Mouse (Mus musculus) stomach, embryonic 14.5 days (tissue): ENCODE results near the gene Ddc. TPM values are rescaled to one million over a fixed set of nuclear protein-coding genes. Genes with fewer than 3 reads are reported as not detected.

Experiments
- ATAC-seq: fragments of 200-750 bp; cut with Nextera tagmentation; 2 replicates; pipeline ENCODE4 v1.8.0; 2017; ENCODE audit warnings: low read depth, moderate TSS enrichment; ENCODE audit not compliant: insufficient number of reproducible peaks, insufficient read depth, low FRiP score
- H3K27ac ChIP-seq: fragments of 300-500 bp; sonication (generic); 2 replicates; pipeline ENCODE4 v1.5.1; 2014; ENCODE audit warnings: mild to moderate bottlenecking, low read length, moderate library complexity, mixed read lengths
- H3K27me3 ChIP-seq: fragments of 300-500 bp; sonication (generic); 2 replicates; pipeline ENCODE4 v1.6.1; 2014; ENCODE audit warnings: low read length, control low read depth, mixed read lengths; ENCODE audit not compliant: control insufficient read depth, insufficient read depth
- H3K36me3 ChIP-seq: fragments of 300-500 bp; sonication (generic); 2 replicates; pipeline ENCODE4 v1.6.1; 2014; ENCODE audit warnings: mild to moderate bottlenecking, control low read depth, low read length, moderate library complexity, mixed read lengths; ENCODE audit not compliant: control insufficient read depth, insufficient read depth
- H3K4me1 ChIP-seq: fragments of 300-500 bp; sonication (generic); 2 replicates; pipeline ENCODE4 v1.6.1; 2014; ENCODE audit warnings: low read length, control low read depth, mixed read lengths; ENCODE audit not compliant: control insufficient read depth, insufficient read depth
- H3K4me2 ChIP-seq: fragments of 300-500 bp; sonication (generic); replicated peaks from 2 replicates; pipeline ENCODE4 v1.6.1; 2014; ENCODE audit warnings: low read depth, low read length, control low read depth
- H3K4me3 ChIP-seq: fragments of 300-500 bp; sonication (generic); 2 replicates; pipeline ENCODE4 v1.5.1; 2014; ENCODE audit warnings: low read depth, low read length, control low read depth
- H3K9ac ChIP-seq: fragments of 300-500 bp; sonication (generic); replicated peaks from 2 replicates; pipeline ENCODE4 v1.6.1; 2014; ENCODE audit warnings: low read depth, mild to moderate bottlenecking, control low read depth, low read length, moderate library complexity, mixed read lengths
- H3K9me3 ChIP-seq: fragments of 300-500 bp; sonication (generic); 2 replicates; pipeline ENCODE4 v1.6.1; 2016; ENCODE audit warnings: low read depth, low read length, control low read depth; ENCODE audit not compliant: control insufficient read depth
- WGBS: fragments of 180-500 bp; shearing (Covaris S2); extraction: QIAGEN DNeasy Blood & Tissue Kit; methylation state at CpG from one replicate; pipeline ENCODE4 v1.1.7; 2014; 5-methylcytosine and 5-hydroxymethylcytosine counted together
- polyA plus RNA-seq: library from polyadenylated mRNA; unstranded; fragments of >200 nt; fragmentation: Nextera tagmentation; extraction: Ambion mirVana; gene quantifications from 2 replicates; pipeline ENCODE4 v1.2.1, GENCODE M21; 2014

The Ddc gene
- polyA plus RNA-seq, 1 experiment from 2014 or later, result 36.7 TPM

DNA sequence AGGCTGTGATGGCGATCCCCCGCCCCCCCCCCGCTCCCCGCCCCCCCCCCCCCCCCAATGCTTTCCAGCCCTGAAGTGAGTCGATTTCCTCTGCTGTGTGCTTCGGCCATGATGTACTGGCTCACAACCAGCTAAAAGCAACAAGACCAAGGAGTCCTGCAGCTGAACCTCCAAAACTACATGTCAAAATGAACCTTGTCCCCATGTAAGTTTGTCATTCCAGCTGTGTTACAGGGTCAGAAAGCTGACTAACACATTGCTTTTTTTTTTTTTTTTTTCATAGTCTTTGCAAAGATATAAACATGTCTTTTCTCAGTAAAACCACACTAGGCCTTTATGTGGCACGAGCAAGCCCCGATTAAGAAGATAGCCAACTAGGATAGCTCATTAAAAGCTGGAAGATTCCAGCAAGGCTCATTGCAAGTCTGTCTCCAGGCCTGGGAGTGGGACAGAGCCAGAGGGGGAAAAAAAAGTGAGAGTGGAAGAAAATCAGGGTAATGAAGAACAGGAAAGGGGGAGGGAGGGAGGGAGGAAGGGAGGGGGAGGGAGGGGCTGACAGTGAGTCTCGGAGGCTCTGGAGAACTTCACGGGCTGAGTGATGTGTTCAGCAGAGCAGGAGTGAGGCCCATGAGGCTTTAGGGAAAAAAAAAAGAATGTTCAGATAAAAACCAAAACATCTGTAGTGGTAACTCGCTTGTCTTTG is 19.5 kb downstream of the Ddc start:
- Histone ChIP-seq H3K27ac (peak overlapping the region; percentile 96), H3K9me3 (no peaks in the 10 kb centered on the region), H3K4me3 (no peak overlapping the region), H3K36me3 (no peaks in the 10 kb centered on the region), H3K4me1 (peaks cover 30% of the 10 kb centered on the region), H3K27me3 (no peaks in the 10 kb centered on the region), H3K9ac (no peak overlapping the region), H3K4me2 (no peak overlapping the region)
- WGBS, result 9% methylated on average over 11 of the region's 11 CpGs
- peak; percentile 68 for ATAC-seq

DNA sequence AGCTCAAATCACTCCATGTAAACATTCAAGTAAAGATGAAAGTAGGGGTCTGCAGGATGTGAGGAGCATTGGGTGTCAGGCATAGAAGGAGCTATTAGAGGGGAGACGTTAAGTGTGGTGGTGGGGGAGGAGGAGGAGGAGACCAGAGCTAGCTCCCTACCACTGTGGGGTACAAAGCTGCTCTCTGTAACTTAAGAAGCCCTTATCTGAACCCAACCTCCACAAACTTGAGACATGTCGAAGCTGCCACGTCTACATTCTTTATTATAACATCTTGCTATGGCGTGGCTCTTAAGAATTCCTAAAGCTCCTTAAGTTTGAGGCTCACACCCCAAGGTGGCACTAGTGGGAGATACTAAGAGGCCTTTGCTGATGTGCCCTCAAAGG is 20.1 kb downstream of the Ddc start:
- 17% methylated on average over 4 of the region's 4 CpGs for whole genome bisulfite sequencing
- no peaks in the 10 kb centered on the region for H3K9me3 ChIP-seq
- H3K4me2 ChIP-seq, result no peak overlapping the region
- no peaks in the 10 kb centered on the region for H3K27me3 ChIP-seq
- peaks cover 35% of the 10 kb centered on the region for H3K4me1 ChIP-seq
- no peak overlapping the region for H3K9ac ChIP-seq
- H3K27ac ChIP-seq, result peak overlapping the region; percentile 96
- no peak overlapping the region for H3K4me3 ChIP-seq
- peak; percentile 54; the same call in 1 of the 2 replicates for ATAC-seq
- H3K36me3 ChIP-seq, result no peaks in the 10 kb centered on the region

DNA sequence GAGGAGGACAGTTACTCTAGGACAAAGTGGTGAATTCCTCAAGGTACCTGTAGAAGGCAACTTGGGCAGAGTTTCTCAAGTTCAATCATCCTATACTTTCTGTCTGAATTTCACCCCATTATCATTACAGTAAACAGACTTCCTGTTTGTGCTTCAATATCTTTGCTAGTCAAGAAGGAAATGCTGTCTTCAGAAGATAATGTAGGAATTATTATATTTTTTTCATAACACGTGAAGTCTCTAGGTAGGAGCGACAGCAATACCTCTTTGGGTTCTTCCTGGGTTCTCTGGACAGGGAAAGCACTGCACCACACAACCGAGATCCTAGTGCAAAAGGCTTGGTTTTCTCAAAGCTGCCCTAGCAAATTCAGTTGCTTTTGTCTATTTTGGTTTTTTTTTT is 21.6 kb downstream of the Ddc start:
- peaks cover 44% of the 10 kb centered on the region for H3K4me1 ChIP-seq
- no peaks in the 10 kb centered on the region for H3K9me3 ChIP-seq
- H3K27ac ChIP-seq, result no peak overlapping the region; the same call in 1 of the 2 replicates
- no peaks in the 10 kb centered on the region for H3K36me3 ChIP-seq
- ATAC-seq, result no peak
- 85% methylated on average over 3 of the region's 3 CpGs for WGBS
- H3K4me3 ChIP-seq, result no peak overlapping the region
- H3K27me3 ChIP-seq, result no peaks in the 10 kb centered on the region
- no peak overlapping the region for H3K9ac ChIP-seq
- H3K4me2 ChIP-seq, result no peak overlapping the region

DNA sequence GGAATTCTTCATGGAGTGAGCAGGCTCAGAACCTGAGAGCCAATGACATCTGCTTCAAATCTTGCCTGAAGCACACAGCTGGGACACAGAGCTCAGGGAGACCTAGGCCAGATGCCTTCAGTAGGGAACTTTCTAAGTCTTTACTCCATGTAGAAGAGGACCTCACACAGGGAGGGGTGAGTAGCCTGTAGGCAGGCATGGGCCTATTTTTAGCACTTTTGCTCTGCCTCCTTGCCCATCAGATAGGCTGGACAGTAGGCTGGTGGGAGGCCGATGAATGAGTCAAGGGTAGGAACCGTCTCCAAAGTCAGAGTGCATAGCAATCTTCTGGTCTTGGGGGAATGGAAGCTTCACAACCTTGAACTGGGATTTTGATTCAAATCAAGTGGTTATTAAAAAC is 22.7 kb downstream of the Ddc start:
- Histone ChIP-seq H3K4me3 (no peak overlapping the region), H3K4me1 (peaks cover 43% of the 10 kb centered on the region), H3K27ac (no peak overlapping the region), H3K4me2 (no peak overlapping the region), H3K36me3 (no peaks in the 10 kb centered on the region), H3K9me3 (no peaks in the 10 kb centered on the region), H3K27me3 (no peaks in the 10 kb centered on the region), H3K9ac (no peak overlapping the region)
- ATAC-seq, result no peak
- 80% methylated on average over 2 of the region's 2 CpGs for WGBS

DNA sequence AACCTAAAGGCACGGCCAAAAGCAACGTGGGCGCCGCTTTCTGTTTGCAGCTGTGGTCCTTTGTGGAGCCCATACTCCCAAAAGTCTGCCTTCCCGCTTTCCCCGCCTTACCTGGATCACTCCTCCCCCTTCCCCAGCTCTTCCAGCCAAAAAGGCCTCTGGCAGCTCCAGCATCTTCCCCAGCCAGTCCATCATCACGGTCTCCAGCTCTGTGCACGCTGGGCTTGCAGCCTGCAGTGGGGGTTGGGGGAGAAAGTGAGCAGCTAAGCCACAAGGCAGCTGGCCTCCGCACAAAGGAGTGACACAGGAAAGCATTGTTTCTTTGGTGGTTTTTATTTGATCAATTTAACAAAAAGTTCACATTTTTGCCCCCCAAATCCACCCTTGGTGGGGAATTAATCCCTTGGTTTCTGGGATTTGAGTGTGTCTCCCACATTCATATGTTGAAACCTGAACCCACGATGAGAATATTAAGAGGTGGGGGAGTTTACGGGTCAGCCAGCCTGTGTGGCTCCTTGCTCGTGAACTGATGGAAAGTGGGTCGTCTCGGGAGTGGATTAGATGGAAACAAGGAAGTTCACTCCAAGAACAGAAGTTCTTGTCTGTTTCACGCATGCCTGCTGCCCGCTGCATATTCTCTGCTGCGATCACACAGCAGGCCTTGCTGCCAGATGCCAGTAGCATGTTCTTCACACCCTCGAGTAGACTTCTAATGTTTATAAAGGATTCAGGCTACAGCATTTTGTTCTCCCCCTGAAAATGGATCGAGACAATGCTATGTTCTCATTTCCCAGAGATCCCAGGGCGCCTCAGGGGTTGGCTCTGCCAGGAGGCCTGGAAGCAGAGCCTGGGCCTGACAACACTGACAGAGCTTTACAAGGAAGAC is 24.7 kb downstream of the Ddc start:
- Histone ChIP-seq H3K4me3 (no peak overlapping the region), H3K27me3 (no peaks in the 10 kb centered on the region), H3K9me3 (no peaks in the 10 kb centered on the region), H3K4me2 (no peak overlapping the region), H3K27ac (peak overlapping the region; percentile 92), H3K36me3 (no peaks in the 10 kb centered on the region), H3K9ac (no peak overlapping the region), H3K4me1 (peaks cover 34% of the 10 kb centered on the region; the same call in 1 of the 2 replicates)
- WGBS, result 41% methylated on average over 20 of the region's 20 CpGs
- no peak for ATAC-seq

DNA sequence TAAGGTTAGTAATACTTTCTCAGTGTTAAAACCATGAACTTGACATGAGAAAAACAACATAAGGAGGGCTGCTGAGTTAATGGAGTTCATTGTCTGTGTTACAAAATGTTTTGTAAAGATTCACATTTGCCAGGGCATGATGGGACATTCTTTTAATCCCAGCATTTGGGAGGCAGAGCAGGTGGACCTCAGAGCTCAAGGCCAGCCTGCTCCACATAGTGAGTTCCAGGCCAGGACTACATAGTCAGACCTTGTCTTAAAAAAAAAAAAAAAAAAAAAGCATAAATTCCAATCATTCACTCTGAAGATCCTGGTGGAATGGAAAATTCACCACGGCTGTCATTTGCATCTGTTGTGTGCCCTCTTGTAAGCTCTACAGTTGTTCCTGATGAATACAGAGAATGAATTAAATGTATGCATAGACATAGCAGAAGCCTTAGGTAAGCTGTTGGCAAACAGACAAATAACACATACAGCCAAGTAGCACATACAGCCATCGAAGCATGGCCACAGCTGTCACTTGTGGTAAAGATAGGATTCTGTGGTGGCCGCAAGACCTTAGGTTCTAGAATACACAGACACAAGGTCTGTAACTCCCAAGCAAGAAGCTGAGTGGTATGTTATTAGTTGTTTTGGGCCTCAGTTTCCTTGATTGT is 25.7 kb downstream of the Ddc start:
- WGBS, result 66% methylated on average over 3 of the region's 3 CpGs
- Histone ChIP-seq H3K9ac (no peak overlapping the region), H3K4me3 (no peak overlapping the region), H3K4me2 (no peak overlapping the region), H3K27me3 (no peaks in the 10 kb centered on the region), H3K27ac (peak overlapping the region; percentile 92), H3K9me3 (no peaks in the 10 kb centered on the region), H3K4me1 (peaks cover 36% of the 10 kb centered on the region; the same call in 1 of the 2 replicates), H3K36me3 (no peaks in the 10 kb centered on the region)
- ATAC-seq, result no peak

DNA sequence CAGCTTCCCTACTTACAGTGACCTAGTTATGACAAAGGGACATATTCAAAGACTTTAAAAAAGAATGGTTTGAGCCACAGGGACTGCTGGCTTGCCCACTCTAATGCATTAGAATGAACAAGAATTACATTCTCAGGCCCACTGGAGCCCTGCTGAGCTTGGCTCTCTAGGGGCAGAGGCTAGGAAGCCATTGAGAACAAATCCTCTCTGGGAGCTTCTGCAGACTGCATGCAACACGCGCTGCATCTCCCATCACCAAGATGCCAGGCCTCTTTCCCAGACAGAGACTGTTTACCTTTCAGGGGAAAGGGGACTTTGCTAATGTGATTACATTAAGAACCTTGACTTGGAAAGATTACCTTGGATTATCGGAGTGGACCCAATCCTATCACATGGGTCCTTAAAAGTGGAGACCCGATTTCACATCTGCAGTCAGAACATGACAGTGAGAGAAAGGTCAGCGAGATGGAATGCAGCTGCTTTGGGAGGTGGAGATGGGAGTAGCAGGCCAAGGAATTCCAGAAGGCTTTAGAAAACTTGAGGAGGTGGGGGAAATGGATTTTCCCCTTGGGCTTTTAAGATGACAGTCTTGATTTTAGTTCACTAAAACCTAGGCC is 26.6 kb downstream of the Ddc start:
- 19% methylated on average over 5 of the region's 5 CpGs for WGBS
- H3K9ac ChIP-seq, result no peak overlapping the region
- no peaks in the 10 kb centered on the region for H3K36me3 ChIP-seq

DNA sequence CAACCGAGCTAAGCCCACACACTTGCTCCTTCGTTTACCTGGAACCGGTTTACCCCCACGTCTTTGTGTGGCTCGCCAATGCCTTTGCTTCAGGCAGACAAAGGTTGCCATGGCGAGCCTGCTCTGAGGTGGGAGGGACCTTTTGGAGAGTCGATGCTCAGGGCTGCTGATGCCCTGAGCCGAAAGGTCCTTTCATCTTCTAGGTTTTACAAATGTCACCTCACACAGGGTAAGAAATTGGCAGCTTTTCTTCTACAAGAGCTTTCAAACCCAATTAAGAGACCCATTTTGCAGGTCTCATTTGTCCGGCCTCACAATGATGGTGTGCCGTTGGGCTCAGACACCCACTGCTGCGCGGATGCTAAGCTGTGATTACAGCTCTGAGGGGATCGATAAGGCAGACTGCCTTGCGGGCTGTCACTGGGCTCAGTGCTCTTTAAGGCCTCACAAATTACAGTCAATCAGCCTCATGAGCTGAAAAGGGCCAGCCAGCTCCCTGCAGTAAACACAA is 29.9 kb downstream of the Ddc start:
- no peak for ATAC-seq
- Histone ChIP-seq H3K4me3 (no peak overlapping the region), H3K36me3 (no peaks in the 10 kb centered on the region), H3K4me1 (peaks cover 28% of the 10 kb centered on the region; the same call in 1 of the 2 replicates), H3K4me2 (peak overlapping the region; percentile 18), H3K9me3 (no peaks in the 10 kb centered on the region), H3K9ac (no peak overlapping the region), H3K27me3 (no peaks in the 10 kb centered on the region), H3K27ac (peak overlapping the region; percentile 64)
- WGBS, result 14% methylated on average over 14 of the region's 14 CpGs

More for the DNA sequence above, 26.6 kb downstream of the Ddc start:
- no peak overlapping the region for H3K4me2 ChIP-seq
- H3K4me3 ChIP-seq, result no peak overlapping the region
- H3K9me3 ChIP-seq, result no peaks in the 10 kb centered on the region
- ATAC-seq, result no peak
- no peaks in the 10 kb centered on the region for H3K27me3 ChIP-seq
- peak overlapping the region; percentile 92 for H3K27ac ChIP-seq
- peaks cover 37% of the 10 kb centered on the region; the same call in 1 of the 2 replicates for H3K4me1 ChIP-seq
